Mouse (Mus musculus): Measurements from ENCODE around the gene Grik4.

Gene Grik4

DNA sequence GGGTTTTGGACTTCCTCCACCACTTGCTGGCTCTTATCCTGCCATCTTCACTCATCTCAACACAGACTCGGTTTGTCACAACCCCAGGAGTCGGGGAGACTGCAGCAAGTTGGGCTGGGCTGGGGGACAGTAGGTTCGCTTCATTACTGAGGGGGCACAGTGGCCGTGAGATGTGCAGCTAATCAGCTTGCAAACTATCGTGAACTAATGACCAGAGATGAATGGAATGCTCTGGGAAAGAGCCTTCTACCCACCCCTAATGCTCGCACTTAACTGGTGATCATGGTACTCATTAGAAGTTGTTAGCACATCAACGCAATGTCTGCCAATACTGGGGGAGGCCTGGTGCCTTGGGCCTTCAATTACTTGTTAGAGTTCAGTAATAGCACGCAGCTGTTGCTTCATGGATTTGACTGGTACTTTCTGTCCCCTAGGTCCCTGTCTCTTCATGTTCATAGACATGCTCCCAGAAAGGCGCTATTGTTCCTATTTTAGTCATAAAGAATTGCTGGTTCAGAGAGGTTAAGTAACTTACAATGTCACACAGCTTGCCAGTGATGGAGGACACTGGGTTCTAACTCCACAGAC lies 211.5 kb downstream of the Grik4 start:
- no peak for DNase-seq

GRCm38 (mm10) chr9:42728472-42728871 lies 215.8 kb downstream of the Grik4 start:
- peak in 1 of 2 experiments; percentile 6 for DNase-seq

GRCm38 (mm10) chr9:42727661-42728060 lies 216.6 kb downstream of the Grik4 start:
- DNase-seq, result peak; percentile 53 to 62

GRCm38 (mm10) chr9:42727186-42727585 lies 217.1 kb downstream of the Grik4 start:
- DNase-seq, result peak; percentile 5 to 11

GRCm38 (mm10) chr9:42724099-42724498 lies 220.2 kb downstream of the Grik4 start:
- DNase-seq, result no peak

GRCm38 (mm10) chr9:42722501-42722900 lies 221.8 kb downstream of the Grik4 start:
- DNase-seq, result peak; percentile 12 to 14

DNA sequence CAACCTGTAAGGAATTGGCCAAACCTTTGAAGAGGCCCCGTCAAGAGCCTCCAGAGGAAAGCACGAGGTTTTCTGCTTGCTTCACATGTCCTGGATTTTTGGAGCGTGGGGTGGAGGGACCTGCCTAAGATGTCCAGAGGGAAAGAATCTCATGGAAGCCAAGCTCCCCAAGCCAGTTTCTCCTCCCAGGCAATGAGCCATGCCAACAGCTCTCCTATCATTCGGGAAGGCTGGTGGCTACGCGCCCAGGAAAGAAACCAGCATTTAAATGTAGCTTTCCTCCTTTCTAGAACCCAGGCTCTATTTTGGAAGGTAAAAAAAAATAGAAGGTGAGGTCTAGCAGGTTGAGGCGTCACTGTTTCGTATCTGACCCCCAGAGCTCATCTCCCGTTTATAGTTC lies 222.6 kb downstream of the Grik4 start:
- no peak for DNase-seq

DNA sequence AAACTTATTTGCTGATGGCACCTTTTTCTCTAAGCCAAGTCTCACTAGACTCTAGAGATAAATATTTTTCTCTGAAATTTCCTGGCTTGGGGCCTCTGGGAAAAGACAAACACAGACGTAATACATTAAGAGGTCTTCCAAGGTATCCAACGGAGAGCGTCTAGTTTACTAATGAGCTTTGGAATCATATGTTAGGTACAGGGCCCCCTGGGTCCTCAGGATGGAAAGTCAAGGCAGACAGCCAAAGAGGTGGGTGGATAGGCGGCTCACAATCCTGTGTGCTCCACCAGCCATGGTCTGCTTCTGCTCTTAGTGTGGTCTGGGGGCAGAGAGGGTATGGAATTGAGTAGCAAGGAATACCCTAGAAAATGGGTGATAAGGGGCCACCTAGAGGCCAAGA lies 223.1 kb downstream of the Grik4 start:
- no peak for DNase-seq

DNA sequence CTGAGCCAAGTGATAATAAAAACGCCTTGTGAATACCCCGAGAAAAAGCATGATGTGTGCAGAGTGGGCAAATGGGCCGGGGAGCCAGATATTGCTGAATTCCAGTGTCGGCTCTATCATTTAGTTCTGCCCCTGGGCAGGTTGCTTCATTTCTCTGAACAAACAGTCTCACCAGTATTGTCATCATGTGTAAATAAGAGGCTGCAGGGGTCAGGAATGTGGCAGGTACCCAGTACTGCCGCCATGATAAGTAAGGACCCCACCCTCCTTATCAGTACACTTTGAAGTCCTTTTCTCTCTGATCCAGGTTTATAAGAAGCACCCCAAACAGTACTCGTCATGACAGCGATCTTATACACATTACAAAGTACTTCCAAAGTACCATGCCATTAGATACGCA lies 230.4 kb downstream of the Grik4 start:
- no peak for DNase-seq

GRCm38 (mm10) chr9:42705848-42706247 lies 238.4 kb downstream of the Grik4 start:
- no peak for DNase-seq

- no peak for DNase-seq
These were observed 241.0 kb downstream of the Grik4 start for GRCm38 (mm10) chr9:42703191-42703854.

- DNase-seq, result no peak
These were observed 241.8 kb downstream of the Grik4 start for GRCm38 (mm10) chr9:42702231-42703132.

GRCm38 (mm10) chr9:42701729-42702128 lies 242.6 kb downstream of the Grik4 start:
- no peak for DNase-seq

DNA sequence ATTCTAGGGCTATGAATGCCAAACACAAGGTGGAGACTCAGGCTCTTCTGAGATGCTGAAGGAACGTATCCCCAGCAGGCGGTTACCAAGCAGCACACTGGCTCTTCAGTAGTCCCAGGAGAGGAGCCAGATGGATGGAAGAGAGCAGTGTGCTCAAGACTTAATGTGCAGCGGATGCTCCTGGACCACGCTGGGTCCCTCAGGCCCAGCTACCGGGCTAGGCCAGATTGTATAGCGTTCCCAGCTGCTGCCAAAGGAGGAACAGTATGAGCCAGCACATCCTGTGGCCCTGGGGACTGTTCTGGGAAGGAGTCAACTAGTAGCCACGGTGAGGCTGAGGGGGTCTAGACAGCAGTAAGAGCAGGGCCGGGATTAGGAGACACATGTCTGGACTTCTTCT lies 251.3 kb downstream of the Grik4 start:
- no peak for DNase-seq

DNA sequence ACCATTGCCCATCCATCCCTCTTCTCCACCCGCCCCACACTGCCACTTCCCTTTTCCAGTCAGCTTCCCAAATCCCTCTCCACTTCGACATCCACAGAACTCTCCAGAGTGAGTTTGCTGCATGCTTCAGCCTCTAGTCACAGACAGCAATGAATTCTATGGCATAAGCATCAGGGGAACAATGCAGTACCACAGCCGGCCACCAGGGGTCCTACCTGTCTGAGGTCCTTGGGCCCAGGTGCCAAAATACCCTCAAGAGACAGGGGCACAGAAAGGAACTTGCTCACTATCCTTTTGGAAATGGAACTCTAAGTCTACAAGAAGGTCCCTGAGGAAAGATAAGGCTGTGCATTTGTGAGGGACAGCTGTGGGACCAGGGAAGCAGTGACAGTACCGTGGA lies 256.1 kb downstream of the Grik4 start:
- DNase-seq, result peak; percentile 44 to 84

- no peak for DNase-seq
These were observed 258.2 kb downstream of the Grik4 start for GRCm38 (mm10) chr9:42686104-42686503.

DNA sequence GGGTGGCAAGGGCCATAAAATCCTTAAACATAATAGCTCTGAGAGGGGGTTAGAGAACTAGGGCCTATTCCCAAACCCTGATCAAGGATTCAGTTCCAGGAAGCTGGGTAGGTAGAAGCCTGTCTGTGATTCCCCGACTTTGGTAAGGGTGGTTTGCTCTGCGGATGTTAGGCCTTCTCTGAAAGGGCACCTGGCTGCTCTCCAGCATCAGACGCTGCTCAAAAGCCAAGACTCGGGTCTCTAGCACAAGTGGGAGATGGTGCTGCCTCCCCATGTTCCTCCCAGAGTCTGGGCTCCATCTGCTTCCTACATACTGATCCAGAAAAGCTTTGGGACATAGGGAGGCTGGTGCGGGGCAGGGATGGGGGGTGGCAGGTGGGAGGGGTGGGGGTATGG lies 270.3 kb downstream of the Grik4 start:
- peak; percentile 8 to 49 for DNase-seq

DNA sequence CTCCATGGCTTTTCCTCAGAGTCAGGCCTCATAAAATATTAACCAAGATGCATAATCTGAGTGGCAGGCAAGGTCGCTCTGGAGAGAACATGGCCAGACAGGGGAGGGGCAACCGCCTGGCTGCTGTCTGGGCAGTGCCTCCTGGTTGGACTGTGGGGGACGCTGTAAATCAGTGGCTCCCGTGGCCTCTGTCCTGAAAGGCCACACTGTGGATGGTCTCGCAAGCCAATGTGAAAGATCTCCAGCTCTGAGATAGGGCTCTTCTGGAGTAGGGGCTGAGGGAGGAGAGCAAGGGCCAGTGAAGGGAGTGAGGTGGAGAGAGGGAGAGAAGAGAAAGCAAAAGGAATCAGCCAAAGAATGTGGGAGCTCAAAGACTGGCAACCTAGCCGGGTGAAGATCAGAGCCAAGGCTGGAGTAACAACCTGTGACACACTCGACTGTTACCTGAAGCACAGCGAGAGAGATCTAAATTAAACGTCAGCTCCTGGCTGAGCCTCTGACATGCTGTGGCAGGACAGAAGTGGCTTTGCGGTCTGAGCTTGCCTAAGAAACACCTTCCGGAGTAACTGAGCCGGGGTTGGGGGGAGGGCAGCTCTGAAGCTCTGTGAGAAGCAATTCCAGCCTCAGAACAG lies 270.8 kb downstream of the Grik4 start:
- peak; percentile 81 to 85 for DNase-seq

DNA sequence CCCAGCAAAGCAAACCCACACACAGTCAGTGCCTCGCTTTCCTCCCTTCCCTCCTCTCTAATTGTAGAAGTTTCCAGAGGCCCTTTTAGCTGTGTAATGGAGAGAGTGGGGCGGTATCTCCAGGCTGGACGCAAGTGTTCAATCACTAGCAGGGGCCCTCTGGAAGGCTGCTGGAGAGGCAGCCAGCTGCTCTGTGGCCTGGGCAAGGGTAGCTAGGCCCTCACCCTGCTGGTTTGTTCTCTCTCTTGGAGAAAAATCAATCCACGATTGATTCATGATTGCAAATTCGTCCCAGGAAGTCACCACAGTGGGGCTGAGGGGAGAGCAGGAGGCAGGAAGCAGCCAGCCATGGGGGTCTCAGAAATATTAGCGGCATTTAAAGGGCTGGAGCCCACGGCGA lies 271.3 kb downstream of the Grik4 start:
- DNase-seq, result peak; percentile 36 to 50

DNA sequence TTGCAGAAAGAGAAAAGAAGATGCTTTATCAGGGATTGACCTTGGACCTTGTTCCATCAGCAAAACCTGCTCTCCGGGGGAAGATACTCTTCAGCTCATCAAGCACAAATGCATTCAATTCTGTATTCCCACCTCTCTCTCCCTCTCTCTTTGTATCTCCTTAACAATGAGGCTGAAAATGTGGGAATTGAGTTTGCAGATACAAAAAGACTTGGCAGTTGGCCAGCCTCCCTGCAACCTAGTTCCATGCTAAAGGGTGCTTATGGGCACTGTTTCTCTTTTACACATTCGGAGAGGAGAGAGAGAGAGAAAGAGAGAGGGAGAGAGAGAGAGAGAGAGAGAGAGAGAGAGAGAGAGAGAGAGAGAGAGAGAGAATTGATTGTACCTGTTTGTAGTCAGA lies 273.7 kb downstream of the Grik4 start:
- DNase-seq, result peak in 1 of 2 experiments; percentile 13

- DNase-seq, result no peak
These were observed 282.8 kb downstream of the Grik4 start for GRCm38 (mm10) chr9:42661481-42661880.

DNA sequence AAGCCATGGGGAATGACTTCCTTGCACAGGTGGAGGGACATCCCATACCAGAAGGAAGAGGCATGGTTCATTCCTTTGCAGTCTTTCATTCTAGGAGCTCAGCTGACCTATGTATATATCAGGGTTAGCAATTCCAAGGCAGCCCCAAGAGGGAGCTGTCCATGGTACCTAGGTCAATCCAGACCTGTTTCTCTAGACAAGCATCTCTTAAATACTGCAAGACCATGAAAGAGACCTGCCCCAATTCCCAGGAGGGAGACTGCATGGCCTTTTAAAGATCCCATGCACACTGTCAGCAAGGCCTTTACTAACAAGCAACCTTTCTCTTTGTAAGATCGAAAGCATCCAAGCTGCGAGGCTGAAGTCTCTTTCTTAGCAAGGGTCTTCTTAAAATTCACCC lies 291.5 kb downstream of the Grik4 start:
- DNase-seq, result peak; percentile 34 to 65

GRCm38 (mm10) chr9:42652309-42652708 lies 292.0 kb downstream of the Grik4 start:
- no peak for DNase-seq

Measured in kidney, postnatal 36 days (tissue).